In the genomic region with DNA sequence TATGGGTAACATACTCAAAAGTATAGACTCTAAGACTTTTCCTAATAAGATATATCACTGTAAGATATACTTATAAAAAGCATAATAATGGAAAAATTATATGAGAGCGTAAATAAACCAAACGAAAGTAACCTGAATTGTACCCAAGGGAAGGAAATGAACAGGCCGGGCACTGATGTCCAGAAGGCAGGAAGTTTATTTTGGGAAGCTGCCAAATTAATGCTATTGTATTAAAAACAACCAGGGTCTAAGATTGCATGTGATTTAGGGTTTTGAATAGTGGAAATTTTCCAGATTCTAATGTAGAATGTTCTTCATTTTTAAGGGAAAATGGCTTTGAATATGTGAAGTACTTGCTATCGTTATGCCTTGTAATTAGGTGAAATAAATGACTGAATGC, we compare ENCODE assay signal across 14 mouse cellular contexts. TPM values are rescaled to one million over a fixed set of nuclear protein-coding genes. Genes with fewer than 3 reads are reported as not detected.
DNase-seq lines count a peak whose midpoint lies in the region; ATAC-seq and TF ChIP-seq lines count a peak whose summit lies in the region.
"Had no signal": no experiment of that assay in that cellular context is flagged by ENCODE, and none has a peak within 500 bp of the region (broad histone marks: within the 10 kb centered on the region; RNA-seq: fewer than 3 reads in every experiment).

No protein-coding gene starts in this region.

- no peak overlapping the region for H3K9ac ChIP-seq in heart, embryonic 15.5 days
- H3K9ac ChIP-seq in limb, embryonic 14.5 days (ENCODE audit: low read depth, low read length, severe bottlenecking): no peak overlapping the region
- H3K9ac ChIP-seq: liver, embryonic 12.5 days; midbrain, embryonic 15.5 days had no signal

- DNase-seq in heart, postnatal 4 days: no peak
- peak; percentile 56 for DNase-seq in limb, embryonic 14.5 days (ENCODE audit: low spot score)
- no peak for DNase-seq in limb, embryonic 10.5 days (ENCODE audit: low spot score)
- DNase-seq in kidney, postnatal 14 days: peak; percentile 47
- peak; percentile 75 for DNase-seq in lung, postnatal 25 days (ENCODE audit: low spot score)
- no peak for DNase-seq in embryo, embryonic 10.5 days (ENCODE audit: low spot score)
- DNase-seq: adrenal gland, postnatal 14 days; cerebellum, adult 9-11 months; gastrocnemius, postnatal 10 days; right cerebral cortex, postnatal 14 days; thymus, postnatal 36 days had no signal

- H3K4me2 ChIP-seq in heart, embryonic 15.5 days: no peak overlapping the region
- no peak overlapping the region for H3K4me2 ChIP-seq in limb, embryonic 14.5 days (replicated peaks; ENCODE audit: low read depth, low read length, severe bottlenecking)
- H3K4me2 ChIP-seq: liver, embryonic 12.5 days; midbrain, embryonic 15.5 days had no signal

- H3K27me3 ChIP-seq in heart, embryonic 15.5 days: no peaks in the 10 kb centered on the region
- no peaks in the 10 kb centered on the region for H3K27me3 ChIP-seq in limb, embryonic 14.5 days (ENCODE audit: control insufficient read depth, insufficient read depth, low read length)
- no peaks in the 10 kb centered on the region for H3K27me3 ChIP-seq in limb, embryonic 10.5 days (ENCODE audit: low read depth, poor library complexity, severe bottlenecking)
- H3K27me3 ChIP-seq: liver, embryonic 12.5 days; midbrain, embryonic 15.5 days had no signal

- WGBS in heart, embryonic 15.5 days: 69% methylated on average over 4 of the region's 4 CpGs
- 81% methylated on average over 4 of the region's 4 CpGs for WGBS in limb, embryonic 14.5 days
- WGBS in limb, embryonic 10.5 days: 95% methylated on average over 4 of the region's 4 CpGs

- TF ChIP-seq POLR2A in limb, embryonic 14.5 days (IDR thresholded peaks at IDR 0.05; ENCODE audit: borderline replicate concordance, extremely low read depth, insufficient read depth, insufficient read length): no peak

- H3K9me3 ChIP-seq in heart, embryonic 15.5 days (replicated peaks): no peaks in the 10 kb centered on the region
- H3K9me3 ChIP-seq in limb, embryonic 14.5 days (ENCODE audit: control insufficient read depth, low read length): 0 out of 2 replicates have a peak, but pooled peaks cover 7% of the 10 kb centered on the region
- peaks cover 4% of the 10 kb centered on the region; the same call in 1 of the 2 replicates for H3K9me3 ChIP-seq in limb, embryonic 10.5 days (replicated peaks)
- H3K9me3 ChIP-seq: liver, embryonic 12.5 days; midbrain, embryonic 15.5 days had no signal

- no peaks in the 10 kb centered on the region for H3K36me3 ChIP-seq in heart, embryonic 15.5 days
- H3K36me3 ChIP-seq in limb, embryonic 14.5 days (ENCODE audit: control insufficient read depth, insufficient read depth, low read length): no peaks in the 10 kb centered on the region
- peaks cover 18% of the 10 kb centered on the region for H3K36me3 ChIP-seq in limb, embryonic 10.5 days
- H3K36me3 ChIP-seq: midbrain, embryonic 15.5 days had no signal

- ATAC-seq in heart, embryonic 15.5 days (replicated peaks; ENCODE audit: insufficient number of reproducible peaks, insufficient read depth, low FRiP score, low read depth): no peak
- ATAC-seq in limb, embryonic 14.5 days (ENCODE audit: low FRiP score, low read depth): no peak
- ATAC-seq: liver, embryonic 12.5 days; midbrain, embryonic 15.5 days had no signal

- H3K4me1 ChIP-seq in heart, embryonic 15.5 days (replicated peaks): peaks cover 17% of the 10 kb centered on the region
- peaks cover 5% of the 10 kb centered on the region; the same call in 1 of the 2 replicates for H3K4me1 ChIP-seq in limb, embryonic 14.5 days (ENCODE audit: control insufficient read depth, insufficient read depth, low read length)
- H3K4me1 ChIP-seq in limb, embryonic 10.5 days: peaks cover 13% of the 10 kb centered on the region

- H3K4me3 ChIP-seq in heart, embryonic 15.5 days: no peak overlapping the region
- H3K4me3 ChIP-seq in limb, embryonic 14.5 days (replicated peaks; ENCODE audit: low read length): no peak overlapping the region
- H3K4me3 ChIP-seq in limb, embryonic 10.5 days: no peak overlapping the region
- H3K4me3 ChIP-seq: liver, embryonic 12.5 days; midbrain, embryonic 15.5 days had no signal

- peak overlapping the region; percentile 49; the same call in 1 of the 2 replicates for H3K27ac ChIP-seq in heart, embryonic 15.5 days
- no peak overlapping the region for H3K27ac ChIP-seq in limb, embryonic 14.5 days (replicated peaks; ENCODE audit: low read depth, low read length)
- no peak overlapping the region for H3K27ac ChIP-seq in limb, embryonic 10.5 days
- H3K27ac ChIP-seq: liver, embryonic 12.5 days; midbrain, embryonic 15.5 days had no signal

RNA-seq across cellular contexts. Expression of a gene that starts 4.3 kb away (rescaled TPM):
- 42.7 and 49.0 TPM in 2 replicates for polyA plus RNA-seq in heart, embryonic 15.5 days (2015; fragmentation: Nextera tagmentation; extraction: Ambion mirVana)
- total RNA-seq in heart, postnatal 4 days (2021): 10 to 100 TPM; 47.0 TPM
- polyA plus RNA-seq in limb, embryonic 14.5 days (2012; rRNA removed): 25.6 and 27.3 TPM in 2 replicates
- 74.0 and 77.4 TPM in 2 replicates for polyA plus RNA-seq in limb, embryonic 14.5 days (2014; fragmentation: Nextera tagmentation; extraction: Ambion mirVana)
- 82.8 and 88.9 TPM in 2 replicates for polyA plus RNA-seq in limb, embryonic 10.5 days (2016; fragmentation: Nextera tagmentation; extraction: Ambion mirVana)

Comparison
In these comparisons a context has a peak if more than half of its experiments do, and no peak if none do; other contexts are left out.
1. DNase-seq: peak in limb, embryonic 14.5 days (single experiment), kidney, postnatal 14 days (single experiment) and lung, postnatal 25 days (single experiment); none in heart, postnatal 4 days (single experiment), limb, embryonic 10.5 days (single experiment) and embryo, embryonic 10.5 days (single experiment).